Mouse (Mus musculus): ENCODE measurements around the gene Pinlyp. TPM values are rescaled to one million over a fixed set of nuclear protein-coding genes. Genes with fewer than 3 reads are reported as not detected.

Gene Pinlyp
- total and polyA plus RNA-seq, 3 experiments, result 6.1 to 17.3 (median 6.6) TPM

DNA sequence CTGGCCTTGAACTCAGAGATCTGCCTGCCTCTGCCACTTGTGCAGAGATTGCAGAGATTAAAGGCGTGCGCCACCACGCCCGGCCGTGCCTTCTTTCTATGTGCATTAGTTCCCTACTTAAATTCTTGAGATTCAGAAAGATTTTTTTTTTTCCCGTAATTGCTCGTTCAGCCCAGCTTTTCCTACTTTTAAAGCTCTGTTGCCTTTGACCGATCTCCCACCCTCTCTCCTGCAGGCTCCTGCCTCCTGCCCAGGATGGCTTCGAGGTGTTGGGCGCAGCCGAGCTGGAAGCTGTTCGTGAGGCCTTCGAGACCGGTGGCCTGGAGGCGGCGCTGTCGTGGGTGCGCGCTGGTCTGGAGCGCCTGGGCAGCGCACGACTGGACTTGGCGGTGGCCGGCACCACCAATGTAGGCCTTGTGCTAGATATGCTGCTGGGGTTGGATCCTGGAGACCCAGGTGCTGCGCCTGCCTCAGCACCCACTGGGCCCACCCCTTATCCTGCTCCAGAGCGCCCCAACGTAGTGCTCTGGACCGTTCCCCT is 12.8 kb downstream of the Pinlyp start:
- H3K4me3 ChIP-seq (replicated peaks in 1 of 3; ENCODE audit: low read depth in 2 of 3, low read length in 2 of 3, poor library complexity in 1 of 3), result no peak overlapping the region
- H3K9ac ChIP-seq (ENCODE audit: insufficient read depth, low read depth), result no peak overlapping the region
- in situ Hi-C loops (cut with MboI; ENCODE audit: low pct_ligation_motif_present, low pct_unique_long_range_greater_than_20kb, low sequenced_read_pairs), result loop anchor here (5.0 to 10.0 kb wide), 3 partner anchors 34 to 112 kb away; no protein-coding TSS in a partner anchor
- no peak for DNase-seq (ENCODE audit: extremely low read depth)
- TF ChIP-seq CHD2 (IDR thresholded peaks at IDR 0.05; ENCODE audit: low read length) (no peak), ZNF384 (IDR thresholded peaks at IDR 0.05; ENCODE audit: low read depth, low read length) (0 out of 2 replicates have a peak, but pooled peaks have one; percentile 3)
- H3K4me1 ChIP-seq (ENCODE audit: control insufficient read depth in 1 of 2, insufficient read depth in 2 of 2), result peaks cover 5 to 48% of the 10 kb centered on the region in 2 experiments
- H3K9me3 ChIP-seq (replicated peaks; ENCODE audit: low read length), result no peaks in the 10 kb centered on the region
- peaks cover 4% of the 10 kb centered on the region; the same call in 1 of the 2 replicates for H3K79me2 ChIP-seq (replicated peaks; ENCODE audit: control insufficient read depth, extremely low read depth, insufficient read depth, poor library complexity, severe bottlenecking)
- H3K27ac ChIP-seq (ENCODE audit: insufficient read depth, low read depth), result no peak overlapping the region
- H3K27me3 ChIP-seq (replicated peaks), result no peaks in the 10 kb centered on the region
- H3K36me3 ChIP-seq (replicated peaks in 1 of 2; ENCODE audit: control insufficient read depth in 1 of 2, insufficient read depth in 1 of 2, low read length in 1 of 2), result peaks cover 20 to 37% of the 10 kb centered on the region in 2 experiments
- dilution Hi-C loops (cut with MboI; ENCODE audit: extremely low pct_ligation_motif_present, extremely low pct_unique_long_range_greater_than_20kb, low sequenced_read_pairs), result no loop called here
- H3K4me2 ChIP-seq (ENCODE audit: insufficient read depth, low read depth, poor library complexity, severe bottlenecking), result no peak overlapping the region

DNA sequence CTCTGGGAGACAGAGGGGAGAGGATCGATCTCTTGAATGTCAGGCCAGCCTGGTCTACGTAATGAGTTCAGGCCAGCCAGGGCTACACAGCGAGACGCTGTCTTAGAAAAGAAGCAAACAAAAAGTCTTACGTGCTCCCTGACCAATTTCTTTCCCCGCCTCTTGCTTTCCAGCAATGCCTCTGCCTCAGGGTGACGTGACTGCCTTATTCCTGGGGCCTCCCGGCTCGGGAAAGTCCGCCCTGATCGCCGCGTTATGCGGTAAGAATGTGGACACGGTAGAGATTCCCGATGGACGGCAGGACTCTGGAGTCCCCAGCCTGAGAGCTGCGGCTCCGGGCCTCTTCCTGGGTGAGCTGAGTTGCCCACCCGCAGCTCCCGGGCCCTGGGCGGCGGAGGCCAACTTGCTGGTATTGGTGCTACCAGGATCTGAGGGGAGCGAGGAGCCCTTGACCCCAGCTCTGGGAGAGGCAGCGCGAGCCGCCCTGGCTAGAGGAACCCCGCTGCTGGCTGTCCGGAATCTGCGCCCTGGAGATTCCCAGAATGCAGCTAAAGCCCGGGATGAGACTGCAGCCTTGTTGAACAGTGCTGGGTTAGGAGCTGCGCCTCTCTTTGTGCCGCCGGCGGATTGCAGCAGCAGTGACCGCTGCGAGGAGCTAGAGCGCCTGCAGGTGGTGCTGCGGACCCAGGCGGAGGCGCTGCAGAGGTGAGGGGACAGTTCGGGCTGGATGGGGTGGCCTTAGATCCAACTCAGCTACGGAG is 14.5 kb downstream of the Pinlyp start:
- Histone ChIP-seq H3K4me2 (ENCODE audit: insufficient read depth, low read depth, poor library complexity, severe bottlenecking) (peak overlapping the region; percentile 84), H3K27me3 (replicated peaks) (no peaks in the 10 kb centered on the region), H3K9me3 (replicated peaks; ENCODE audit: low read length) (no peaks in the 10 kb centered on the region), H3K4me3 (replicated peaks in 1 of 3; ENCODE audit: low read depth in 2 of 3, low read length in 2 of 3, poor library complexity in 1 of 3) (peak overlapping the region; percentile 64 to 96 (median 75)), H3K79me2 (replicated peaks; ENCODE audit: control insufficient read depth, extremely low read depth, insufficient read depth, poor library complexity, severe bottlenecking) (peaks cover 4% of the 10 kb centered on the region; the same call in 1 of the 2 replicates), H3K27ac (ENCODE audit: insufficient read depth, low read depth) (peak overlapping the region; percentile 59), H3K4me1 (ENCODE audit: control insufficient read depth in 1 of 2, insufficient read depth in 2 of 2) (peaks cover 5 to 51% of the 10 kb centered on the region in 2 experiments), H3K9ac (ENCODE audit: insufficient read depth, low read depth) (peak overlapping the region; percentile 92), H3K36me3 (replicated peaks in 1 of 2; ENCODE audit: control insufficient read depth in 1 of 2, insufficient read depth in 1 of 2, low read length in 1 of 2) (peaks cover 20 to 35% of the 10 kb centered on the region in 2 experiments)
- peak; percentile 72 for DNase-seq (ENCODE audit: extremely low read depth)
- dilution Hi-C loops (cut with MboI; ENCODE audit: extremely low pct_ligation_motif_present, extremely low pct_unique_long_range_greater_than_20kb, low sequenced_read_pairs), result no loop called here
- in situ Hi-C loops (cut with MboI; ENCODE audit: low pct_ligation_motif_present, low pct_unique_long_range_greater_than_20kb, low sequenced_read_pairs), result loop anchor here (5.0 to 10.0 kb wide), 3 partner anchors 36 to 113 kb away; no protein-coding TSS in a partner anchor
- TF ChIP-seq ZNF384 (IDR thresholded peaks at IDR 0.05; ENCODE audit: low read depth, low read length) (no peak), CHD1 (IDR thresholded peaks at IDR 0.05; ENCODE audit: low read depth, low read length) (no peak), CTCF (conservative IDR thresholded peaks at IDR 0.05 in 1 of 2, IDR thresholded peaks at IDR 0.05 in 1 of 2; ENCODE audit: low read depth in 2 of 2, low read length in 2 of 2) (peak in 1 of 2 experiments; percentile 97; a peak in 2 of 4 replicates), MAX (IDR thresholded peaks at IDR 0.05; ENCODE audit: low read length) (no peak), CHD2 (IDR thresholded peaks at IDR 0.05; ENCODE audit: low read length) (no peak), E2F4 (IDR thresholded peaks at IDR 0.05; ENCODE audit: insufficient replicate concordance, low read depth, low read length) (no peak), UBTF (IDR thresholded peaks at IDR 0.05; ENCODE audit: low read depth, low read length) (0 out of 2 replicates have a peak, but pooled peaks have one; percentile 46), USF1 (IDR thresholded peaks at IDR 0.05; ENCODE audit: low read depth, low read length) (no peak), POLR2AphosphoS2 (IDR thresholded peaks at IDR 0.05; ENCODE audit: low read depth, low read length) (no peak), PAX5 (IDR thresholded peaks at IDR 0.05; ENCODE audit: low read length) (no peak), NRF1 (IDR thresholded peaks at IDR 0.05; ENCODE audit: low read depth, low read length) (peak; percentile 46; the same call in 1 of the 2 replicates), ELF1 (IDR thresholded peaks at IDR 0.05; ENCODE audit: low read depth, low read length) (no peak; the same call in 1 of the 2 replicates), ZKSCAN1 (IDR thresholded peaks at IDR 0.05; ENCODE audit: borderline replicate concordance, low read depth, low read length) (no peak), BHLHE40 (IDR thresholded peaks at IDR 0.05; ENCODE audit: low read depth, low read length) (no peak), EP300 (IDR thresholded peaks at IDR 0.05; ENCODE audit: low read length) (no peak), TCF12 (IDR thresholded peaks at IDR 0.05; ENCODE audit: low read depth, low read length) (no peak; the same call in 1 of the 2 replicates), JUND (conservative IDR thresholded peaks at IDR 0.05; ENCODE audit: low read depth, low read length) (no peak), ETS1 (conservative IDR thresholded peaks at IDR 0.05; ENCODE audit: low read depth, low read length) (no peak), TBP (conservative IDR thresholded peaks at IDR 0.05; ENCODE audit: low read depth, low read length) (no peak), GABPA (IDR thresholded peaks at IDR 0.05; ENCODE audit: insufficient replicate concordance, low read depth, low read length) (no peak), IRF4 (IDR thresholded peaks at IDR 0.05; ENCODE audit: low read depth, low read length) (no peak), RCOR1 (conservative IDR thresholded peaks at IDR 0.05; ENCODE audit: low read depth, low read length) (no peak), RAD21 (IDR thresholded peaks at IDR 0.05; ENCODE audit: low read depth, low read length) (peak; percentile 85), ZC3H11A (IDR thresholded peaks at IDR 0.05; ENCODE audit: low read depth, low read length) (peak; percentile 7; the same call in 1 of the 2 replicates), MYC (IDR thresholded peaks at IDR 0.05; ENCODE audit: low read depth, low read length) (no peak), POLR2A (IDR thresholded peaks at IDR 0.05; ENCODE audit: low read depth, low read length) (peak; percentile 38; the same call in 1 of the 2 replicates), HCFC1 (IDR thresholded peaks at IDR 0.05; ENCODE audit: low read depth, low read length) (no peak), USF2 (conservative IDR thresholded peaks at IDR 0.05; ENCODE audit: low read depth, low read length) (no peak), KAT2A (IDR thresholded peaks at IDR 0.05; ENCODE audit: insufficient replicate concordance, low read length) (no peak), MEF2A (IDR thresholded peaks at IDR 0.05; ENCODE audit: borderline replicate concordance, low read depth, low read length) (no peak; the same call in 1 of the 2 replicates)

All from CH12.LX (cell line).